Mouse (Mus musculus): Measurements from ENCODE around the gene Tirap. TPM values are rescaled to one million over a fixed set of nuclear protein-coding genes. Genes with fewer than 3 reads are reported as not detected.

Tirap gene
- 12.2 and 13.6 TPM in 2 replicates for polyA plus RNA-seq (2012; rRNA removed)

DNA sequence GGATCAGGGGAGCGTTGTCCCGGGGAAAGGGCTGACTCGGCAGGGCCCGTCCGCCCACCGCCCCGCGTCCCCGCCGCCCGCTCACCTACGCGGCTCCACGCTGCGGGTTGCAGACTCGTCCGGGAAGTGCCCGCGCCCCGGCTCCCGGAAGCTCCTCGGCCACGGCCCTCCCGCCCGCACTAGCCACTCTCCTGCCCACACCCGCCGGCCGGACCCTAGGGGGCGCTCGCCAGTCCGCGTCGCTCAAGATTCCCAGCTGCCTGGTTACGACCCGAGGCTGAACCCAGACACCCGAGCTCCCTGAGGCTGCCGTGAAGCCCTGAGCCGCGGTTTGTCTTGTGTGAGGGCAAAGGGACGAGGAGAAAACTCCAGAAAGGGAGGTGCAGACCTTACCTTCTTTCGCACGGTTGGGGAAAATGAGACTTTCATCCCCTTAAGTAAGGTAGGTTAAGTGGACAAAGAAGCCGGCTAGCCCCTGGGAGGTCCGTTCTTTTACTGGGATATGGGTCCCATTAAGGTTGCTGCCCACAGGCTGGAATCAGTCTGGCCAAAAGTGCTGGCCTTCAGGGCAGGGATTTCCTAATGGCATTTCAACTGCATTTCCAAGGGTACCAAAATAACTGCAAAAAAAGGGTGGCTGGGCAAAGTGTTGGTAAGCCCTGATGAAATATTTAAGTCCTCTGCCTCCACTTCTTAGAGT lies at the start of gene Tirap, which contains the start of gene Srpr:
Gene Tirap (minus strand): TSS at position 520 of the 700 bp plus-strand sequence.
Gene Srpr (plus strand): TSS at position 404 of the 700 bp plus-strand sequence.
- DNase-seq (ENCODE audit: low read depth): no peak

DNA sequence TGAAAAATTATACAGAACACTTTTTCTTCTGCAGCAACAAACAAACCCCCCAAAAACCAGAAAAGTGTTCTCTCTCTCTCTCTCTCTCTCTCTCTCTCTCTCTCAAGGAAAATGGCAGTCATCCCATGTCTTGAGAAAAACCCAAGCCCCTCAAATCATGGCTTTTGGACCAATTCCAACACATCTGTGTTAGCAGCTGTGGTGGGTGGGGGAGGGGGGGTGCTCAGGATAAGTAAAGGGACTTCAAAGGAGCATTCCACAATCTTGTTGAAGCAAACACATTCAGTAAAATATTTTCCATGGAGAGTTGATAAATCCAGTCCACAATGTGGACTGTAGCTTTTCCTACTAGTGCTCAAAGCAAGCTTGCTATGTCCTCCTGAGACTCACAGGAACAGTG lies 49.4 kb upstream of the Tirap start:
- no peak for DNase-seq (ENCODE audit: low read depth)

DNA sequence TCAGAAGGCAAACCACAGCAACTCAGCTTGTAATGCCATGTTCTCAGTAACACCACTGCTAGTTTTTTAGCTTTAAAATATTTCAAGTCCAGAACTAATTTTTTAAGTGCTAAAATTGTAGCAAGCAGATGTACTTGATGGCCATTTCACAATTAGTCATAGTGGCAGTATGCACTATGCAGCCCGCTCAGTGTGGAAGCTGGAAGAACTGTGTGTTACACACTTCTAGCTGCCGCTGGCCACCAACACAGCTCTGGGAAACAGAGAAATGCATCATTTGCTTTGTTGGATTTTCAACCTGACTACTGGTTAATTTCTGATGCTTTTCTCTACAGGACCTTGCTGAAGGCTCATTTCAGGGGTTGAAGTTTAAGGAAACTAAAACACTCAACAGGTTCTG lies 47.3 kb upstream of the Tirap start:
- DNase-seq (ENCODE audit: low read depth): no peak

DNA sequence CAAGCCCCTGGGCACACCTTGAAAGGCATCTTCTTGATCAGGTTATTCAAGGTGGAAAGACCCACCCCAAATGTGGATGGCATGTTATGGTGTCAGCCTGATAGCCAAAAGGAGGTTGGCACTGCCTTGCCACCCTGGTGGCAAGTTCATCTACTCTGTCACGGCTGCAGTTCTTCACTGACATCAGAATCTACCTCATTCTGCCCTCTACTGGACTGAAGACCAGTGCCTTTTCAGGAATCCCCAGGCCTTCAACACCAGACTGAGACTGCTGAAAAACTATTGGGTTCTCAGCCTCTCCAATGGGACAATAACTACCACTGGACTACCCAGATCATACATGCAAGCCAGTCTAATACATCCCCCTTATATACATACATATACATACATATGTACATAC lies 39.6 kb upstream of the Tirap start:
- DNase-seq (ENCODE audit: low read depth): no peak

DNA sequence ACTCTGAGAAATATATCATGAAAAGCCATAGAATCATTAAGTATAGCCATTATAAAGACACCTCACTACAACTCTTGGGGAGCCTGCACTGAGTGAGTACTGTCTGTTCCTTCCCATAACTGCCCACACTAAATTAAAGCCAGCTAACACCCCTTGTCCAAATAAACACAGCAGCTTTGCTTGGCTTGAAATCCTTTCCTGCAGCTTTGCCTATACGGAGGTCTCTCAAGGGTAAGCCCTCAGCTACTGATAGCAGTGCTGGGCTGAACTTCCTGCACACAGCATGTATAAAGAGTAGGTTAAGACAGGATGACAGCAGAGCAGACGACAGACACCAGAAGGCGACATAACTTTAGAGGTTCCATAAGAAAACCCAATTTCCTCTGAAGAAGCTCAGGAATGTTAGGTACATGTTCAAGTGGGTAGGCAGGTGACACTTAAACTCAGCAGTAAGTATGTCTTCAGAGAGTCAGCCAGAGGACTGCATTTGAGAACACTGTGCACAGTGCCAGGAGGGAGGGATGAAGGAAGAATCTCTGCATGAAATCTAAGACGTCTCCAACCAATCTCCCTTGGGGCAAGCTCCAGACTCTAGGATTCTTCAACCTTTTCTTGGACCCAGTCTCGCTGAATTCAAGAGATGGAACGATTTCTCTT lies 39.0 kb upstream of the Tirap start:
- DNase-seq (ENCODE audit: low read depth): peak; percentile 36

DNA sequence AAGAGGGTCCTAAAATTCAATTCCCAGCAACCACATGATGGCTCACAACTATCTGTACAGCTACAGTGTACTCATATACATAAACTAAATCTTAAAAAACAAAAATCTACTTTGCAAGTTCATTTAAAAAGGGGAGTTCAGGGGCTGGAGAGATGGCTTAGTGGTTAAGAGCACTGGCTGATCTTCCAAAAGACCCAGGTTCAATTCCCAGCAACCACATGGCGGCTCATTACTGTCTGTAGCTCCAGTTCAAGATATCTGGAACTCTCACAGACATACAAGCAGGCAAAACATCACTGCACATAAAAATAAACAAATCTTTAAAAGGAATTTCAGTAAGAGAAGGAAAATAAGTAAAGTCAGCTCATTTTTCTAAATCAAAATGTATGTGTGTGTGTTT lies 38.3 kb upstream of the Tirap start:
- no peak for DNase-seq (ENCODE audit: low read depth)

DNA sequence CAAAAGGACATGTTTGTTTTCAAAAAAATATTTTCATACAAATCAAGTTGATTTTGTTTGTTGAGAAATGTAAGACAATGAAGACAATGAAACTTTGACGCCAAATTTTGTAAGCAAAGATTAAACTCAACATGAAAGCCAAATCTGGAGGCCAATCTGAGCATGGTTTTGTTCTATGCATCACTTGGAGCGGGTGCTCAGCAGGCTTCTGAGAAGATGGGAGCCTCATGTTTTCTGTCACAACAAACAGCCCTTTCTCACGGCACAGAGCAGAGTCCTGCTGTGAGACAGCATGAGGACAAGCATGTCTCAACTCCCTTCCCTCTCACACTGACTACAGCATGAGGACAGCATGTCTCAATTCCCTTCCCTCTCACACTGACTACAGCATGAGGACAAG lies 35.9 kb upstream of the Tirap start:
- no peak for DNase-seq (ENCODE audit: low read depth)

DNA sequence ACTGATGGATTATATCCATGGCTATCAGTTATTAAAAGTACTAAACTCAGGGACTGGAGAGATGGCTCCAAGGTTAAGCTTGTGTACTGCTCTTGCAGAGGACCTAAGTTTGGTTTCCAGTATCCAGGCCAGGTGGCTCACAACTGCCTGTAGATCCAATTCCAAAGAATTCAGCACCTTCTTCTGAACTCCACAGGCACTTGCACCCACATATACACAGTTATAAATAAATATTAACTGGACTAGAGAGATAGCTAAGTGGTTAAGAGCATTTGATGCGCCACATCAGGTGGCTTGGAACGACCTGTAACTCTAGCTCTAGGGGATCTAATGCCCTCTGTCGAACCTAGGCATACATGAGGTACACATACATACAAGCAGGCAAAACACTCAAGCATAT lies 28.6 kb upstream of the Tirap start:
- no peak for DNase-seq (ENCODE audit: low read depth)

DNA sequence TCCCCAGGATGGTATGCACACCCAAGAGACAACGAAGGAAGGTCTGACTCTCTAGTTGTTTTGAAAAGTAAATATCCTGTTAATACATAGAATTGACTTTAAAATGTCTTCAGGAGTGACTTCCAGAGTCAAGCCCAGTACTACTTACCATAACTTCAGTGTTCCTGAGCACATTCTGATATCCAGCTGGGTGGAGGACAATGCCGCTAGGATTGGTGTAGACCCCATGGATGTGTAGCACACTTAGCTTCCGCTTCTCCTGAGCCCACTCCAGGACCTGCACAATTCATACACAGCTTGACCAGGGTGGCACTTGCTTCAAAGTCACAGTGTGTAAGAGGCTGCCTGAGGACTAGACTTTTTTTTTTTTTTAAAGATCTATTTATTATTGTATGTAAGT lies 23.4 kb upstream of the Tirap start:
- DNase-seq (ENCODE audit: low read depth): no peak

DNA sequence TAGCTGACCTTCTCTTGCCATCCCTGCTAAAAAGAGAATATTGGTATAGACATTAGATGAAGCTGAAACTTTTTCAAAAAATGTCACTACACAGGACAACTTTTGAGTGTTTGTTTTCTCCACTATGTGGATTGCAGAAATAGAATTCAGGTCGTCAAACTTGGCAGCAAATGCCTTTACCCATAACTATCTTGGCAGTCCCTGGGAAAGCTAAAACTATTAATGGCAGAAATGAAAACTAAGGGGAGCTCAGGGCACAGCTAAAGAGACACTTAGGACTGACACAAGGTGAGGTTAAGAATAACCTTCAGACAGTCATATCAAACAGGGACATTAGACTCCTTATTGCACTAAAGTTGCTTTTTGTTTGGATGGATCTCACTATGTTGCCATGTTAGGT lies 17.9 kb upstream of the Tirap start:
- DNase-seq (ENCODE audit: low read depth): no peak

DNA sequence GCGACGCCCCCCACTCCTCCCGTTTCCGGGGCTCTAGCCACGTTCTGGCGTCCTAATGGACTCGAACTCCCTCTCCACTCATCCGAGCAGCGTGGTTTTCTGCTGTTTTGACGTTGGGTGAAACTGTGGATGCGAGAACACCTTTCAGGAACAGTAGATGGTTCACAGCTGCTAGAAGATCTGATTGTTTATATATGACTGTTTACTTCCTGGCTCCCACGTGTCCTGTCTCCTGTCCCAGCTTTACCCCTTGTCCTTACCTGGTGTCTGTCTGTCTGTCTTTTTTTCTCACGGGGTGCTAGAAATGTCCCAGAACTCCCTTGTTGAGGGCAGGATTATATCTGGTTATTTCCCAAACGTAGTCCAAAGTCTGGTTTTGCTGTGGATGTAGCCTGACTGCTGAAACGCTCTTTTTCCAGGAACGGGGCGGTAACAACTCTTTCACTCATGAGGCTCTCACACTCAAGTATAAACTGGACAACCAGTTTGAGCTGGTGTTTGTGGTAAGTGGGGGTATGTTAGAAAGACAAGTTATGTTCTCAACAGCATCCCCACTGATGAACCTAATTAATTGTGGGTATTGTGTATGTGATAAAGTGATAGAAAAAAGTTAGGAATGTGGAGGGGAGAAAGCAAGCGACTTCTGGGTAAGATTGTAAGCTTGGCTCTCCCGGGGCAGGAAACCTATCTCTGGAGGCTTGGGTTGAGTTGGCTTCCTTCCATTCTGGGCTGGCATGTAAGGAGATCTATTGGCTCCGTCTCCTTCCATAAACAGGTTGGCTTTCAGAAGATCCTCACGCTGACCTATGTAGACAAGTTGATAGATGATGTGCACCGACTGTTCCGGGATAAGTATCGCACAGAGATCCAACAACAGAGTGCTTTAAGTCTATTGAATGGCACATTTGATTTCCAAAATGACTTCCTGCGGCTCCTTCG lies 11.8 kb upstream of the Tirap start:
- DNase-seq (ENCODE audit: low read depth): no peak

DNA sequence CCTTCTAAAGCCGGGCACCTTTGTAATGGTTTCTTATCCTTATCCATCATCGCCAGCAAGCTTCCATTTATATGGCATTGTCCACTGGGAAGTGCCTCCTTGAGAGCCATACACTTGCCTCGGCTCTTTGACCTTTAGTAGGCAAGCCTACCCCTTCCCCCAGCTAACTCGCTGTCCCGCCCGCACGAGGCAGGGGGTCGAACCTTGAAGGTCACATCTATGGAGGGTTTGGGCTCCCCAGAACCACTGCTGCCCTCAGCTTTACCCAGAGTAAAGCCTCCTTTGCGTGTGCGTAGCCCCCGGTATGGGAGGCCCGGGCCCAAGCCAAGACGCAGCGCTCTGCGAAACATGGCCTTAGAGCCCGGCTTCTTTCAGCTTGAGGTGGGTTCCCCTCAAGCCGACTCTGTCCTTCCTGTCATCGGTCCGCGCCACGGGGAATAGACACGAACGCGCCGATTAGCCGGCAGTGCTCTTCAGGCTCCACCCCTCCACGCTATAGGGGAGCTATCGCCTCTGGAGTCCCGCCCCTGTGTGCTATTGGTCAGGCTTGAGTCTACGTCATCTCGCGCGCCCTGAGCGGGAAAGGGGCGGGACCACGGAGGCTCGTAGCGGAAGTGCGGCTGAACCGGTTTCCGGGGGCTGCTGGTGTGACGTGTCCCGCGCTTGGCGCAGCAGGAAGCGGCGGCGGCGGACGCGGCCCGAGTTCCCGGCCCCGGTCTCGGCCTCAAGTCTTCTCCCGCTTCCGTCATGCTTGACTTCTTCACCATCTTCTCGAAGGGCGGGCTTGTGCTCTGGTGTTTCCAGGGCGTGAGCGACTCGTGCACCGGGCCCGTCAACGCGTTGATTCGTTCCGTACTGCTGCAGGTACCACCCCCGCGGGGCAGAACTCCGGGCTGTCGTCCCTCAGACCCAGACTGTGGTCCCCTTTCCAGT lies 10.7 kb upstream of the Tirap start, which contains the start of gene Foxred1:
Gene Foxred1 (minus strand): TSS at position 514 of the 933 bp plus-strand sequence.
- DNase-seq (ENCODE audit: low read depth): peak; percentile 83

DNA sequence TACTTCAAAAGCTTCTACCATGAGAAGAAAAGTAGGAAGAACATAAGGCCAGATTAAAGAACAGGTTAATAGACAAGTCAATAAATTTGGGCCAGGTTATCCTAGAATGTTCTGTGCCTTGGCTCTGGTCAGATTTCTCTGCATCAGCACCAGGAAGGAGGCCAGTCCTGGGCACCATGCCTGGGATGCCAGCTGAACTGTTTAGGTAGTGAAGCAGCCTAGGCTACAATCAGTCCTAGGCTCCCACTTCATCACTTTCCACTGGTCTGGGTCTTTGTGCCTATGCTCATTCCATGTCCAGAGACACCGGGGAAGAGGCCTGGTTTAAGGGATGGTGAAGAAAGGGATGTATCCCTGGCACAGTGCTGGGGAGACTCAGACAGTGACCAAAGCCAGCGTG lies 4.3 kb upstream of the Tirap start:
- DNase-seq (ENCODE audit: low read depth): no peak

DNA sequence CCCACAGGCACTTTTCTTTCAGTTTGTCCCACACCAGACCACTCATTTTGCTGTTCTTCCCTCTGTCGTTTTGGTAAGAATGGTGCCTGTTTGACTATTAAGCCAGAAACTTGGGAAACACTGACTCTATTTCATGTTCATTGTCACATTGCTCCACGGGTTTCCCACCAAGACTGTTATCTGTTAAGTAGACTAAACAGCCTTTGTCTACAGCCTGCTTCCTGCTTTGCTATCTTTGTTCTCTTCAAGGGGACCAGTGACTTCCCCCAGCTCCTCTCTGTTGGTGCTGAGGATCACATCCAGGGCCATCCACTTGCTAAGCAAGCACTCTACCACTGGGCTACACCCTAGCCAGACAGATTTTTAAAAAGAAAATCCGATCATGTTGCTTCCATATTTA lies 3.4 kb upstream of the Tirap start:
- DNase-seq (ENCODE audit: low read depth): no peak

DNA sequence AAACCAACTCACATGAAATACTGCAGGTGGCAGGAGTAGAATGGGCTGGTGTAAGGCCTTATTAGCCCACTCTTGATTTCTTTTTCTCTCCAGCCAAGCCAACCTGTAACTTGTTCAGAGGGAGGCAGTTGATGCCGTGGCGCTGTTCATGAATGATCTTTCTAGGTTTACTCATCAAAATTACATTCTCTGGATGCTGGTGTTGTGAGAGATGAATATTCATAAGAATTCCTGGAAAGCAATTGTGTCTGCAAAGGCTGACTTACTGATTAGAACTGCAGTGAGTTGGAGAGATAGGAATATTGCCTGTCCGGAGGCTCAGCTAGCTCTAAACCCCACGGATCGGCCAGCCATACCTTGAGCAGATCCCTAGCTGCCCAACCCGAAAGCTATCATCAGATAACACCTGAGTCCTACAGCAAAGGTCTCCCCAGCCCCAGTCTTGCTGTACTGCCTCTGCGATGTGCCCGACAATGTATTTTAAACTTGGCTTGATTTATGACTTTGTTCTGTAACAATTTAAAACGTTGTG lies 504 bp upstream of the Tirap start:
- DNase-seq (ENCODE audit: low read depth): no peak

DNA sequence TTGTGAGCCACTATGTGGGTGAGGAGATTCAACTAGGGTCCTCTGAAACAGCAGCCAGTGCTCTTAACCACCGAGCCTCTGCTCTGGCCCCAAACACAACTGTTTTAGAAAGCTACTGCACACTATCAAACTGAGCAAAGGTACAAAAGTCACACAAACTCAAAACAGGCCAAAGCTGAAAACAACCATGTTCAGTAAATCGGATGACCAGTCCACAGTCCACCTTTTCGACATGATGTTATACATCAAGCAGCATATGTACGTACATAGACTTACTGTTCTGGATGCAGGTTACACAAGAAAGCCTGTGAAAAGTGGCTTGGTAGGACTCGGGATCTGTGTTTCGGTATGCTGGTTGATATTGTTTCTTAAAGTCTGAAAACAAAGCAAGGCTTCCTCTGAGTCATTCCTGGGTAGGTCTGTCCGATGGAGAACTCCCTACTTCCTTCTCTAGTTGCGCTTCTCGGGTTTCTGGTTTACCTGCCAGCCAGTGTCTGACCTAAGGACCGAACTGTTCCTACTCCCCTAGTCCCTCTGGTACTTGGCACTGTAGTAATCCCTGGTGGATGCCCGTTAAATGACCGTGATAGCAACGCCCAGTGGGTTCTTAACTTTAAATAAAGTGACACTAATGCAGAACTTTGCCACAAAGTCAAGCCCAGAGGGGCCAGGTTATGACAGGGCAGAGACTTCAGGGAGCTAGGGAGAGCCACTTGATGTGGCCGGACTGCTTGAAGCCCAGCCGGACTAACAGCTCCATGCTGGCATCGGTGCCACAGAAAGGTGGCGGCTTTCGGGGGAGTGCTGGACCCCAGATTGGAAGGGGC lies 933 bp downstream of the Tirap start:
- no peak for DNase-seq (ENCODE audit: low read depth)

DNA sequence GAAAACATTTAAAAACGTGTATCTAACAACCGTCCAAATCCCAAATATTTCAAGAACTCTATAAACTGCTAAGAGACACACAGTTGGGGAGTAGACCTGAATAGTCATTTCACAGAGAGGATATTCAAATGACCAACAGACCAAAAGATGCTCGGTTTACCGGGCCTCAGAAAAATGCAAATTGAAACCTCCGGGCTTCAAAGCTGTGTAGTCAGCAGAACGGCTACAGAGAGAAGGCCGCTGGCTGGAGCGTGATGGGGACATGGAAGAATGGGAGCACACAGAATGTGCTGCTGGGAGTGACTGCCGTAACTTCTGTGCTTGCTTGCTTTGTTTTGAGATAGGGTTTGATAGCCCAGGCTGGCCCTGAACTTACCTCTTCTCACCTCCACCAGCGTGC lies 1.7 kb downstream of the Tirap start:
- DNase-seq (ENCODE audit: low read depth): no peak

DNA sequence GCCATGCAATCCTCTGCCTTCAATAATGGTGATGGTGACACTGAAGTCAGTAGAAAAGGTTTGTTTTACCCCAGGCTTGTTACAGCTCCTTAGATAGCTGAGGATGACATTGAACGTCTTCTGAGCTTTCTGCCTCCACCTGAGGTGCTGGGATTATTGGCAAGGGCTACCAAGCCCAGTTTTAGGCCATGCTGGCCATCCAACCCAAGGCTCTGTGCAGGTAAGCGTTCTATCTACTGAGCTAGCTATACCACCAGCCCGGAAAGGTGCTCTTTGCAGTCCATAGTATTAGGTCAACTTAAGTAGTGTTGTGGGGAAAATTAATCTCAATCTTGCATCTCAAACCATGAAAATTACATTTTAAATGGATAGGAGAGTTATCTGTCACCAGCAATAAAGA lies 2.5 kb downstream of the Tirap start:
- no peak for DNase-seq (ENCODE audit: low read depth)

DNA sequence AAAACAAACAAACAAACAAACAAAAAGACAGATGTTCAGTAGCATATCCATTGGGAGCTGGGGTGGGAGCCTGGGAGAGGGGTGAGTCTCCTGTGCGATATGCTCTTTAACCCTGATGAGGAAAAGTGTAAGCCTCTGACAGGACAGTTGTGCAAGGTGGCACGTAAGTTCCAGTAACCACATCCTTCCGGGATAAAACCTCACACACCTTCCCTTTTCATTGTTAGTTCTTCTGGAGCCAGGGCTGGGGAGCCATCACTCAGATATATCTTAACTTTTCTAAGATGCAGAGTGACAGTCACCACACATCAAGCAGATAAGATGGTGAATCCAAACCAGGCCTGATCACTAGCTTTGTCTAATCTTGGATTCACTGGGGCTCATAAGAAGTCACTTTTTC lies 6.0 kb downstream of the Tirap start:
- DNase-seq (ENCODE audit: low read depth): no peak

DNA sequence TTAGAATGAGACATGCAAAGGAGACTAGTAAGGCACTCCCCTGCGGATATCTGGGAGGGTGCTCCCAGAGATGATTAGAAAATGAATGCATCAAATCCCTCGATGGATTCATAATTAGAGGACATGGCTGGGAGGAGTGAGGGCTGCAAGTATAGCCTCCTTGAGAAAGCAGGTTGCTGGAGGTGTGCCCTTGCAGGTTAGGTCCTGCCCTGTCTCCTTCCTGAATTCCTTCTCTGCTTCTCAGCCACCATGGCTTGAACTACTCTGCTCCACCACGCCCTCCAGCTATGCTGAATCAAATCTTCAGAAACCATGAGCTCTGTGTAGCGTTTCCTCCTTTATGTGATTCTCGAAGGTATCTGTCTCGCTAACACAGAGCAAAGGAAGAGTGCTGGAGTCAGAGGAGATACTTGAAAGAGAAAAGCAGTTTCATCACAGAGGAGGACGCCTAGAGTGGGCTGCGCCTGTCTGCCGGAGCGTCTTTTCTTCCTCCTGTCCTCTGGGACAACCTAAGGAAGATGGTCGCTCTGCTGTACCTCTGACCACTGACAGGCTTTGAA lies 7.0 kb downstream of the Tirap start:
- DNase-seq (ENCODE audit: low read depth): no peak
